Mouse (Mus musculus) layer of hippocampus, postnatal 36 days (tissue): ENCODE measurements around the gene Tm7sf3. TPM values are rescaled to one million over a fixed set of nuclear protein-coding genes. Genes with fewer than 3 reads are reported as not detected.

Experiments
- DNase-seq, 2 experiments: peaks; one replicate each; pipeline ENCODE4 v3.0.0; 2022
- total RNA-seq, 2 experiments: library from RNA; stranded (reverse); gene quantifications; 2 replicates each; pipeline ENCODE4 v1.2.3; 2021

Tm7sf3 gene
- 10 to 100 TPM; 41.3 to 42.0 TPM for total RNA-seq

DNA sequence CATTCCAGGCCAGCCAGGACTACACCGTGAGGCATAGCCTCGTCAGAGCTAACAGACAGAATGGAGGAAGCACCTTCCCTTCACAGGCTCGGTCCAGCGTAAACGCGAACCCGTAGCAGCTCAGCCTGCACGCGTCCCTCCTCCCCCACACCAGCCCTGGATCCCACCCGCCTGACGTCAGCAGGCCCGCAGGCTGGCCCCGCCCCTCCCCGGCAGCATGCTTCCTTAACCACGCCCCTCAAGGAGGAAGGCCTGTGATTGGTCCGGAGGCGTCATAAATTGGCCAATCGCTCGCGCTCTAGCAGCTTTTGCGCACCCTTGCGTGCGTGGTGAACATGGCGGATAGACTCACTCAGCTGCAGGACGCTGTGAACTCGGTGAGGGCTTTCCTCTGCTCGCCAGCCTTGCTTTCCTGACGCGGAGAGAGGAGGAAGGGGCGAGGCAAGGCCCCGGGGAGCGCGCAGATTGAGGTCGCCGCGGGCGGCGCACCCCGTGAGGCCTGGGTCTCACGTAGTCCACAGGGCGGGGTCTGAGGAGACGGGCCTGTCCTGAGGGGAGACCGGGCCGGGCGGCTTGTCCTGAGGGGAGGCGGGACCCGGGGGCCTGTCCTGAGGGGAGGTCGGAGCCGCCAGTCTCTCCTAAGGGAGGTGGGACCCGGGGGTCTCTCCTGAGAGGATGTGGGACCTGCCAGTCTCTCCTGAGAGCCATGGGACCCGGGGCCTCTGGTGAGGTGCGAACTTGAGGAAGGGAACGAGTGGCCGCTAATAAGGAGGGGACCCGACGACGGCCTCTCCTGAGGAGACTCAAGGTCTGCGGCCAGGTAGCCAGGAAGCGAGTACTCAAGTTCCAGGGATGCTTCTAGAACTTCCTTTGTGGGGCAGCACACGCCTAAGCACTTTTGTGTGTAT lies at the start of gene Tm7sf3, which contains the start of gene Med21:
Gene Tm7sf3 (minus strand): TSS at position 549 of the 908 bp plus-strand sequence.
Gene Med21 (plus strand): TSS at position 272 of the 908 bp plus-strand sequence.
- DNase-seq, result peak; percentile 97 to 98

DNA sequence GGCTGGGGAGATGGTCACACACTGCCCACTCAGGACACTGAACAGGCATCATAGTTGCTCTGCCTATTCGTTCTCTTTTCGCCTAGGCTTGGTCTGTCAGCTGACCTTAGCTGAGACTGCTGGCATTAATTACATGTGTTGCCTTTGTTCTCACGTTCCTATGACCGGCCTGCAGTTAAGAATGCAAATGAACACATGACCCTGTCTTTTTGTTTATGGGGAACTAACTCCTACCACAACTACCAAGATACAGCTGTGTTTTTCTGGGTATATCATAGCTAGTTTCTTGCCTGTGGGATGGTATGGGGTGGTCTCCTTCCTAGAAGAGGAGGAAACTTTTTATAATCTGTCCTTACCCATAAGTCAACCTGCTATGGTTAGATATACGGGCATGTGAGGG lies 46.2 kb upstream of the Tm7sf3 start:
- no peak for DNase-seq

DNA sequence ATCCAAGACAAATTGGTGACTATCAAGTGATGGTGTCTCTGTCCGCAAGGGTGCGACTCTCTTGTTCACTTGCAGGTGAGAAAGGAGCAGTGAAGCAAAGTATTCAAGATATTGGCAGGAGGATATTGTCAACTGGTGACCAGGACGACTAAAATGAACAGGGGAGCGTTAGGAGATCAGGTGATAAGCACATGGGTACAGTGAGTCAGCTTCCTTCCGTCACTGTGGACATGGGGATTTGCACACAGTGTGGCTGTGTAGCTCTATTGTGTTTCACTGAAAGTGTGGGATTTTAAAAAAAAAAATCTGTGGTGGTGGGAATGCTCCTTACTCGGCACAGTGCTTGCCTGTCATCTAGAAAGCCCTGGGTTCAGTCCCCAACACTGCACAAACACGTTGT lies 45.4 kb upstream of the Tm7sf3 start:
- no peak for DNase-seq

DNA sequence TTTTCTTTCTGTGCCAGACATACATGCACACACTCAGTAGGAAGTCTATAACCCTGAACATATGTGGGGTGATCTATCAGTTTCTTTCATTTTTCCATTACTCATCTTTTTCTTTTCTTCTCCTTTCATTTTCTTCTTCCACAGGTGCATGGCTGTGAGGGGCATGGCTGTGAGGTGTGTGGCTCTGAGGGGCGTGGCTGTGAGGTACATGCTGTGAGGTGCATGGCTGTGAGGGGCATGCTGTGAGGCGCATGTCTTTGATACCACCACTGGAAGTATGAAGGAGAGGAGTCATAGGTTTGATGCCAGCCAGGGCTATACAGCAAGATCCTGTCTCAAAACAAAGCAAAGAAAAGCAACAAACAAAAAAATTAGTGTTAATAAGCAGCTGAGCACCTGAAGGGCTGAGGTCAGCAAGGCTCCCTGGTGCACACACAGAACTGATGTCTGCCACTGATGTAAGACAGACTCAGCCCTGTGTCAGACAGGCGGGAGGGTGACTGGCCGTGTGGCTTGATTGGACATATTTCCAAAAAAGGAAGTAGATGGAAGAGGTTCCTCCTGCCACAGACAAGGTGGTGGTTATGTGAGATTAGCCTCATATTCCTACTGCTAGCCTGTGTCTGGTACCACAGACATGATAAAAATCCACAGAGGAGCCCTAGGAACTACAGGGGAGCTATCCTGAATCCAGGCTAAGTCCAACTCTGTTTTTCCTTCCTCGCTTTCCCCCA lies 44.0 kb upstream of the Tm7sf3 start:
- DNase-seq, result no peak

GRCm38 (mm10) chr6:146685781-146686308 lies 43.2 kb upstream of the Tm7sf3 start:
- no peak for DNase-seq

- DNase-seq, result no peak
Measured at GRCm38 (mm10) chr6:146683881-146684280, 41.3 kb upstream of the Tm7sf3 start.

- DNase-seq, result no peak
Measured at GRCm38 (mm10) chr6:146678136-146679070, 35.8 kb upstream of the Tm7sf3 start.

DNA sequence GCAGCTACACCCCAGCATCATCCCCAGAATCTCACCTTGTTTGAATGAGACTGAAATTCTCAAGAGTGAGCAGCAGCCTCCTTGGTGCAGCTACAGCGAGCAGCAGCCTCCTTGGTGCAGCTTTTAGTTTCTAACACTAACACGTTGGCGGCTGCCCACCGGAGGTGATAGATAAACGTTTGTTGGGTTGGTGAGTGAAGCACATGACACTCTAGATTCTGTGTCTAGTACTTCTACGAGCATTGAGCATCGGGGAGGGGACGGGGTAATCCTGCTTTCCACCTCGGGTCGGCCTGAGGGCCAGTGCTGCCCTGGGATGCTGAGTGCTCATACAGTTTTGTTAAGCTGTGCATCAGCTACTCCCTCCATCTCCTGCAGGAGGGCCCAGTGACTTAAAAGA lies 34.3 kb upstream of the Tm7sf3 start:
- DNase-seq, result no peak

GRCm38 (mm10) chr6:146674881-146675536 lies 32.4 kb upstream of the Tm7sf3 start:
- no peak for DNase-seq

GRCm38 (mm10) chr6:146674420-146674819 lies 31.8 kb upstream of the Tm7sf3 start:
- DNase-seq, result no peak

- DNase-seq, result no peak
Measured at GRCm38 (mm10) chr6:146673696-146674095, 31.1 kb upstream of the Tm7sf3 start.

DNA sequence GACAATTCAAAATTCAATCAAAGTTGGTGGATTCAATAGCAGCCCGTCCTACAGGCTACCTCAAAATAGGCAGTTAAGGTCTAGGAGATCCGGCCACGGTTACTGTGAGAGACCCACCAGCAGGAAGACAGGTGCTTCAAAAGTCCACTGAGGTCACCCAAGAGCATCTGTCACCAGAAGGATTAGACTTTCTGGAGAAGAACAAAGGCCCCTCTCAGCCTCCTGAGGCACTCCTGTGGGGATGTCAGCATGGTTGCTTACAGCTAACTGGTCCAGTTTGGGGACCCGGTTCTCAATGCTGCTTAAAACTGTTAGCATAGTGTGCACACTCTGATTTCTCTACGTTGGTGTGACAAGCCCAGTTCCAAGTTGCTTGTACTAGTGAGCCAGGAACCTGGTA lies 29.5 kb upstream of the Tm7sf3 start:
- DNase-seq, result no peak

- DNase-seq, result no peak
Measured at GRCm38 (mm10) chr6:146670956-146671855, 28.6 kb upstream of the Tm7sf3 start.

DNA sequence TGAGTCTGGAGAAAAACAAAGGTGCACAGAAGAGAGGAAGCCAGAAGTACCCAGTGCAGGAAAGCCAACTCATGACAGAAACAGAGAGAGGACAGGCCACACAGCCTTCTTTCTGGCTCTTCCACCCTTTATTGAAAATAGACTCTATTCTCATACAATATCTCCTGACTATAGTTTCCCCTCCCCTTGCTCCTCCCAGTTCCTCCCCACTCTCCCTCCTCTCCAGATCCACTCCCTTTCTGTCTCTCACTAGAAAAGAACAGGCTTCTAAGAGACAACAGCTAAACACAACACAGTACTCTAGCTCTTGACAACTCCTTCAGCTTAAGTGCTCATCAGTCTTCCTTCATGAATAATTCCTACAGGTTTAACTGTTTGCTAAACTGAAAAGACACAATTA lies 26.0 kb upstream of the Tm7sf3 start:
- no peak for DNase-seq

- DNase-seq, result no peak
Measured at GRCm38 (mm10) chr6:146666811-146667210, 24.2 kb upstream of the Tm7sf3 start.

DNA sequence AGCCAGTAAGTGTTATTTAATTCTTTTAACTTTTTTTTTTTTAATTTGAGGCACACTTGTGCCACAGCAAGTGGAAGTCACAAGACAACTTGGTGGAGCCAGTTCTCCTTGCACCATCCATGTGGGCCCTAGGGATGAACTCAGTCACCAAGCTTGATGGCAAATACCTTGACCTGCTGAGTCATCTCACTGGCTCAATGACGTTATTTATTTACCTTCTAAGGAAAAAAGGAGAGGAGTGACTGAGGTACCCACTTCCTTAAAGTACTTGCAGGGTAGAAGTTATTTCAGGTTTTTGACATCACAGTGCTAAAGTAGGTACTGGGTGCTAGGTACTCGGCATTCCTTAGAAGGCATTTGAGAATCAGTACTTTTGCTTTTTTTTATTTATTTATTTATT lies 22.8 kb upstream of the Tm7sf3 start:
- DNase-seq, result no peak

- DNase-seq, result no peak
Measured at GRCm38 (mm10) chr6:146664917-146665316, 22.3 kb upstream of the Tm7sf3 start.

GRCm38 (mm10) chr6:146664116-146664515 lies 21.5 kb upstream of the Tm7sf3 start:
- no peak for DNase-seq

DNA sequence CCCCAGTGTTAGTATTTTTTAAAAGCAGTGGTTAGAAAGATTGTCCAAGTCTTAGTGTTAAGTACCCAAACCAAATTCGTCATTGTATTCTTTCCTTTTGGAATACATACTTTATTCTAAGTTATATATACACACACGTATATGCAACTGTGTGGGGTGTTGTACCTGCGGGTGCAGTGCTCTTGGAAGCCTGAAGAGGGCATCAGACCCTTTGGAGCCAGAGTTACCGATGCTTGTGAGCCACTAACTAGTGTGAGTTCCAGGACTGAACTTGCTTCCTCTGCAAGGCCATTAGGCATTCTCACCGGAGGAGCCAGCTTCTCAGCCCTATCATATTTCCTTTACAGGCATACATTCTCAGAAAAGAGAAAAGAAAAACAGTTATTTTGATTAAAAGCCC lies 20.1 kb upstream of the Tm7sf3 start:
- DNase-seq, result no peak

DNA sequence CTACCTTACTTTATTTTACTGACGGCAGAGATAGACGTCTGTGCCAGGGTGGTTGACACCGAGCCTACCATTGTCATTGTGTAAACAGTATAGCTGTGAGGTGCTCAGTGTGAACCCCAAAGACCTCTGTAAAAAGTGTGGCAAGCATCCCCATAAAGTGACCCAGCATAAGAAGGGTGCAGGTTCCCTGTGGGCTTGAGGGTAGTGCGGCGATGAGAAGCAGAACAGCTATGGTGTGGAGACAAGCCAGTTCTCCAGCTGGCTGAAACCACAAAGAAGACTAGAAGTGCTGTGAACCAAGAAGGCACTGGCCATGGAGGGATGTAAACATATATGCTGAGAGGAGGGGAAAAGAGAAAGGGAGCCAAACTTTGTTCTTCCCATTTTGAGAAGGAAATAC lies 19.0 kb upstream of the Tm7sf3 start:
- no peak for DNase-seq

DNA sequence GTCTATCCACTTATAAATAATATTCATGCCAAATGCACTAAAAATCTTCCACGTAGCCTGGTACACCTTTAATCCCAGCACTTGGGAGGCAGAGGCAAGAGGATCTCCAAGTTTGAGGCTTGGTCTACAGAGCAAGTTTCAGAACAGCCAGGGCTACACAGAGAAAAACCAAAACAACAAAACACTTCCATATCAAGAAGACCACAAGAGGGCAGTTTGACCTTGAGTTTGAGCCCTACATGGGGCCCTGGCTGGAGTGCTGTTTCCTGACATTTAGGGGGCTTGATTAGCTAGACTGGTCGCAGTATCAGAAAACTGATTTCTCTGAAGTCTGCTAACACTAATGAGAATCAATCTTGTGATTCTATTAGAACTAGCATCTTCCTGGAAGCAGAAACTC lies 18.0 kb upstream of the Tm7sf3 start:
- DNase-seq, result no peak
